Mouse (Mus musculus) erythroid progenitor cell, adult 5-6 weeks (primary cell): Measurements from ENCODE around the gene Lsm4. TPM values are rescaled to one million over a fixed set of nuclear protein-coding genes. Genes with fewer than 3 reads are reported as not detected.

ENCODE experiments used
- ATAC-seq: replicated peaks from 2 replicates; pipeline ENCODE4 v1.8.0; 2016; ENCODE audit warnings: moderate number of reproducible peaks, mild to moderate bottlenecking, moderate TSS enrichment, inconsistent platforms; ENCODE audit not compliant: poor library complexity, low FRiP score, severe bottlenecking
- total RNA-seq, 2 experiments: library from RNA; stranded (forward) in 1 of 2; stranded (reverse) in 1 of 2; fragments of 150-400 nt in 1 of 2; fragments of 186-747, 209-891 nt in 1 of 2; gene quantifications; 2 replicates each; pipeline versions ENCODE4 v1.2.3 to v1.2.4; 2015 to 2017; ENCODE audit warnings: low replicate concordance in 2 of 2

Gene Lsm4
- total RNA-seq (2015; ENCODE audit: low replicate concordance) = 86.5 and 93.1 TPM in 2 replicates
- total RNA-seq (2017; ENCODE audit: low replicate concordance) = 38.4 and 57.6 TPM in 2 replicates

- ATAC-seq = peak; percentile 85
Measured at GRCm38 (mm10) chr8:70673079-70673856, at the start of gene Lsm4. TSS of gene Lsm4 (plus strand) at chr8:70673248.

- no peak for ATAC-seq
Measured at GRCm38 (mm10) chr8:70625104-70625503, 47.9 kb upstream of the Lsm4 start.

GRCm38 (mm10) chr8:70627041-70627440, 46.0 kb upstream of the Lsm4 start:
- ATAC-seq = no peak

- no peak for ATAC-seq
Measured at GRCm38 (mm10) chr8:70628986-70629490, 44.0 kb upstream of the Lsm4 start.

GRCm38 (mm10) chr8:70629574-70630531, 43.2 kb upstream of the Lsm4 start:
- peak; percentile 75 for ATAC-seq

- ATAC-seq = no peak
Measured at GRCm38 (mm10) chr8:70630532-70631381, 42.3 kb upstream of the Lsm4 start.

GRCm38 (mm10) chr8:70631436-70631835, 41.6 kb upstream of the Lsm4 start:
- ATAC-seq = no peak

- no peak for ATAC-seq
Measured at GRCm38 (mm10) chr8:70632346-70632892, 40.6 kb upstream of the Lsm4 start, which contains the start of gene Gdf15. TSS of gene Gdf15 (minus strand) at chr8:70632456.

GRCm38 (mm10) chr8:70634066-70634465, 39.0 kb upstream of the Lsm4 start:
- ATAC-seq = no peak

- peak; percentile 41 for ATAC-seq
Measured at GRCm38 (mm10) chr8:70635527-70635926, 37.5 kb upstream of the Lsm4 start.

- no peak for ATAC-seq
Measured at GRCm38 (mm10) chr8:70636838-70637237, 36.2 kb upstream of the Lsm4 start.

- no peak for ATAC-seq
Measured at GRCm38 (mm10) chr8:70638752-70639151, 34.3 kb upstream of the Lsm4 start.

GRCm38 (mm10) chr8:70643019-70643418, 30.0 kb upstream of the Lsm4 start:
- no peak for ATAC-seq

- ATAC-seq = no peak
Measured at GRCm38 (mm10) chr8:70644065-70644464, 29.0 kb upstream of the Lsm4 start.

GRCm38 (mm10) chr8:70645501-70646224, 27.4 kb upstream of the Lsm4 start:
- ATAC-seq = no peak

- no peak for ATAC-seq
Measured at GRCm38 (mm10) chr8:70646369-70646768, 26.7 kb upstream of the Lsm4 start.

- no peak for ATAC-seq
Measured at GRCm38 (mm10) chr8:70646775-70647174, 26.3 kb upstream of the Lsm4 start.

GRCm38 (mm10) chr8:70647343-70648163, 25.5 kb upstream of the Lsm4 start:
- ATAC-seq = no peak
